Mouse (Mus musculus): ENCODE measurements around the gene Tsfm.

GRCm38 (mm10) chr10:127037641-127038040, 7.0 kb upstream of the Tsfm start:
- TF ChIP-seq CTCF (IDR thresholded peaks at IDR 0.05; ENCODE audit: control insufficient read depth, insufficient read depth, insufficient replicate concordance, low read depth, low read length), result no peak
- no peak for TF ChIP-seq POLR2A (IDR thresholded peaks at IDR 0.05; ENCODE audit: control insufficient read depth, low read depth, low read length)
